Mouse (Mus musculus): ENCODE measurements around the gene Zfp423. TPM values are rescaled to one million over a fixed set of nuclear protein-coding genes. Genes with fewer than 3 reads are reported as not detected.

Zfp423 gene
- polyA plus RNA-seq, 1 experiment: 2.8 TPM

DNA sequence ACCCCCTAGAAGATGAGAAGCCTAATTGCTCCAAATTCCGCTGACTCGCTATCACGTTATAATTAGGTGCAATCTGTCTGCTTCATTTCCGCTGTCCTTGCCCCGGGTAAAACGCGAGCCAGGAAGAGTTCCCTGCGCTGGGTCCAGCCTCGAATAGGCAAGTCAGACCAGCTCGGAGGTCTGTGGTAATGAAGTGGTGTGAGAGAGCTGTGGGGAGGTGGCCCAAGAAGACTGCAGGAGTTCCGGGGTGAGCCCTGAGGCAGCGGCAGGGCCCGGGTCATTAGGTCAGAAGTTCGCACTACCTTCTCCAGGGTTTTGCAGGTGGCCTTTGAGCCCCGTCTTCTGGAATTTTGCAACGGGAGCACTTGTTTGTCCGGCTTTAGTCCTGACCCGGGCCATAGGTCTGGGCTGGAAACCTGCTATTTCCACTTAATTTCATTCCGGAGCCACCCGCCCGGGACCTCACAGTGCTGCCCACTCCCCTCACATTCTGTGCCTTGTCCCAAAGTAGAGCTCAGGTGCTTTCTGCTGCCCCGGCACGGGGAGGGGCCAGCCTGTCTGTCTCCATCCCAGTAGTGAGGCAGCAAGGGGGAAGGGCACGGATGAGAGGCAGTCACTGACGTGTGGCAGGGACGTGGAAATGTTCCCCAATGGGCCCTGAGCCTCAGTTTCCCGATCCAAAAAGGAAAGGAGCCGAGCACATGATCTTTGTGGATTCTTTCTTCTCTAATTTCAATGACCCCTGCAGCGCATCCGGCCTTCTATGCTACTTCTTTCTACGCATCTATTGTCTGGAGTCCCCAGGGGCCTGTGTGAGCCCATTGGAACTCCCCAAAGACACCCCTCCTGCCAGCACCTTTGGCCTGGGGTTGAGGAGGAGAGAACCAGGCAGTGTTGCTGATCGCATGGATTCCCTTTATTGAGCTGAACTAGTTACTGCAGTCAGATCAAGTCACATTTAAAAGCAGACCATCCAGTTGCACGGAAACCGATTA is 298.2 kb downstream of the Zfp423 start:
- TF ChIP-seq CTCF (IDR thresholded peaks at IDR 0.05; ENCODE audit: borderline replicate concordance, insufficient read depth, low read length) (no peak), POLR2A (IDR thresholded peaks at IDR 0.05; ENCODE audit: low read depth, low read length) (no peak)
- Histone ChIP-seq H3K27ac (ENCODE audit: insufficient read depth, low read length) (no peak overlapping the region), H3K4me1 (ENCODE audit: control insufficient read depth, insufficient read depth, low read length) (peaks cover 4% of the 10 kb centered on the region; the same call in 1 of the 2 replicates), H3K4me3 (ENCODE audit: insufficient read depth, low read length) (no peak overlapping the region)

DNA sequence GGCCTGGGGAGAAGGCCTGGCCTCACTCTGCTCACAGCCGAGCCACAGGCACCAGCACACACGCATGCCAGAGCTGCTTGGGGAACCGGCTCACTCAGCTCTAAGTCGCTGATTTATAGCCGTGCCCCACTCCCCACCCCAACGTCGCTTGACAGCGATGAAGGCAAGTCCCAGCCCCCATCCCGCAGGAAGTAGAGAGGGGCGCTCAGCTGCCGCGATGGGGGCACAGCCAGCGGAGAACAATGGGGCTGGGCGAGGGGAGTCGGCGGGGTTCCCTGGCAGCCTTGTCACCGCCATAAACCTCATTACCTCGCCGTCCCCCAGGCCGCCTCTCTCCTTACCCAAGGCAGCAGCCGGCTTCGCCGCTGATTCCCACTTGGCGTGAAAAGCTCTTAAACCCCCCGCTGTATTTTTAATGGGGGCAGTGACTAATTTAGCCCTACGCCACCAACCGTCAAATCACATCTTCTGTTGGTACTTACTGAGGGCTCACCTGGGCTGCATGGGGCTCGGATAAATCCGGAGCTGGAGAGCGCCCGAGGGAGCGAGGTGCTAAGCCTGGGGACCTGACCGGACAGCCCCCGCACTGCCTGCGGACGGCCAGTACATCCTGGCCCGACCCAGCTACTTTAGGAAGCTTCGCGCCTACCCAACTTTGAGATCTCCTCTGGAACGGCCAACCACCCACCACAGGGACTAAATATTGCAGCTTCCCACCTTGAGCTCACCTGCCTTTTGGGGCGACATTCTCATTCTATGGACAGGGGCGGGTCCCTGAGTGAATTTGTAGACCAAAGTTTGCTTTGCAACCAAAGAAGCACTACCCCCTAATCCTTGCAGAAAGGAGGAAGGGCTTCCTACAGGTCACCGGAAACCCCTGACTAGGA is 299.1 kb downstream of the Zfp423 start:
- TF ChIP-seq POLR2A (IDR thresholded peaks at IDR 0.05; ENCODE audit: low read depth, low read length) (no peak), CTCF (IDR thresholded peaks at IDR 0.05; ENCODE audit: borderline replicate concordance, insufficient read depth, low read length) (no peak)
- no peak overlapping the region for H3K27ac ChIP-seq (ENCODE audit: insufficient read depth, low read length)
- no peak overlapping the region for H3K4me3 ChIP-seq (ENCODE audit: insufficient read depth, low read length)
- H3K4me1 ChIP-seq (ENCODE audit: control insufficient read depth, insufficient read depth, low read length): peaks cover 4% of the 10 kb centered on the region; the same call in 1 of the 2 replicates

DNA sequence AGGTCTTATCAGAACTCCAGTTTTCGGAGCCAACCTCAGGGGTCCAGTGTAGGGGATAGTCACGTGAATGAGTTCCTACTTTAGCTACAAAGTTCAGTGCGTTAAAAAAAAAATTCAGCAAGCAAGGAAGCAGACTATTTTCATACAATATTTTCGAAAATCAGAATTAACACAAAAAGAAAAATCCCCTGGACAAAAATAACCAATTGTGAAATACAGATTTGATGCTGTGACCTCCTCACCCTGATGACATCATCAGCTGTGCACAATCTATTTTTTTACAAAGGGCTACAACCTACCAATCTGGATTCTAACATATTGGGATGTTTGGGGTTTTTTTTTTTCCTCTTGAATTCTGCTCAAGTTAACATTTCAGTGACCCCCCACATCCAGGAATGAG is 301.9 kb downstream of the Zfp423 start:
- Histone ChIP-seq H3K4me3 (ENCODE audit: insufficient read depth, low read length) (no peak overlapping the region), H3K27ac (ENCODE audit: insufficient read depth, low read length) (no peak overlapping the region), H3K4me1 (ENCODE audit: control insufficient read depth, insufficient read depth, low read length) (peaks cover 4% of the 10 kb centered on the region; the same call in 1 of the 2 replicates)
- no peak for TF ChIP-seq POLR2A (IDR thresholded peaks at IDR 0.05; ENCODE audit: low read depth, low read length)
- no peak for TF ChIP-seq CTCF (IDR thresholded peaks at IDR 0.05; ENCODE audit: borderline replicate concordance, insufficient read depth, low read length)

DNA sequence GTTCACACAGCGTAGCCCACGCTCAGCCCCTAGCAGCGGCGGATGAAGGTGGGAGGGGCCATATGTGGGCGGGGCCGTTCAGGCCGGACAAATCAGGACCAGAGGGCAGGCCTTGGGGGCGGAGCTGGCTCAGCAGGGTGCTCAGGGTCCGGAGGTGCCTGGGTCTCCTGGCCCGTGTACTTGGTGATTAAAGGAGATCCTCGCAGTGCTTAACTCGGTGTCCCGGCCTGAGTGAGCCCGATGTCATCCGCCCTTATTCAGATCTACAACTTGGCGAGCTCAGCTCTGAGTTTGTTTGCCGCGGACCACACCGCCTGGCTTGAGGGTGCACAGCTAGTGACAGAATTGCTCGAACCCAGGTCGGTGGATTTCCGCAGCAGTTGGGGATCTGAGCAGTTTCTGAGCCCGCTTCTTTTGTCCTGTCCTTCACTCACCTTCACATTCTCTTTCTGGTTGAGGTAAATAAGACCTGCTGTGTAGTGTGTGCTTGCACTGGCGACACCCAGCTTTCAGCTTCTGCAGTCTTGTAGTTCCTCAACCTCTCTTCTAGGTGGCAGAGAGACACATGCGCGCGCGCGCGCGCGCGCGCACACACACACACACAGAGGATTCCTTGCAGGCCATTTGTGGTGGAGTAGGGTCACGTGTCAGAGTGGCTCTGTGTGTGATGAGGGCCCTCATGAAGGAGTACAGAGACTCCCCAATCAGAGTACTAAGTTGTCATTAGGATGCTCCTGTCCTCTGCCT is 302.7 kb downstream of the Zfp423 start:
- no peak for TF ChIP-seq CTCF (IDR thresholded peaks at IDR 0.05; ENCODE audit: borderline replicate concordance, insufficient read depth, low read length)
- peaks cover 4% of the 10 kb centered on the region; the same call in 1 of the 2 replicates for H3K4me1 ChIP-seq (ENCODE audit: control insufficient read depth, insufficient read depth, low read length)
- no peak overlapping the region for H3K27ac ChIP-seq (ENCODE audit: insufficient read depth, low read length)
- peak overlapping the region; percentile 44 for H3K4me3 ChIP-seq (ENCODE audit: insufficient read depth, low read length)

DNA sequence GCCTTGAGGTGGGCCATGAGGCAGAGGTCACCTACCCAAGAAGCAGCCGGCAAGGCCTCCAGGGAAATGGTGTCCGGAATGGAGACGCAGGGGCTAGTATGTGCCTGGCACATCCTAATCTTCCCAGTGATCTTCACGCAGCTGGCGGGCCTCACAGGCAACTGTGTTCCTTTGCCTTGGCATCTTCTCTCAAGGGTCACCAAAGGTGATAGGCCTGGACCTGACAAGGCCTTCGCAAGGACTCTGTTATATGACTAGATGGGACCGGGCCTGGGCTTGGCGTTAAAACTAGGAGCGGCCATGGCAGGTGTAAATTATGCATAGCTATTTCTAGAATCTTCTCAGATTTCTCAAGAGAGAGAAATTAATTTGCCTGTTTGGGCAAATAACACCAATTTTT is 303.4 kb downstream of the Zfp423 start:
- TF ChIP-seq CTCF (IDR thresholded peaks at IDR 0.05; ENCODE audit: borderline replicate concordance, insufficient read depth, low read length) (no peak), POLR2A (IDR thresholded peaks at IDR 0.05; ENCODE audit: low read depth, low read length) (no peak)
- H3K27ac ChIP-seq (ENCODE audit: insufficient read depth, low read length): no peak overlapping the region
- peaks cover 4% of the 10 kb centered on the region; the same call in 1 of the 2 replicates for H3K4me1 ChIP-seq (ENCODE audit: control insufficient read depth, insufficient read depth, low read length)
- H3K4me3 ChIP-seq (ENCODE audit: insufficient read depth, low read length): no peak overlapping the region

DNA sequence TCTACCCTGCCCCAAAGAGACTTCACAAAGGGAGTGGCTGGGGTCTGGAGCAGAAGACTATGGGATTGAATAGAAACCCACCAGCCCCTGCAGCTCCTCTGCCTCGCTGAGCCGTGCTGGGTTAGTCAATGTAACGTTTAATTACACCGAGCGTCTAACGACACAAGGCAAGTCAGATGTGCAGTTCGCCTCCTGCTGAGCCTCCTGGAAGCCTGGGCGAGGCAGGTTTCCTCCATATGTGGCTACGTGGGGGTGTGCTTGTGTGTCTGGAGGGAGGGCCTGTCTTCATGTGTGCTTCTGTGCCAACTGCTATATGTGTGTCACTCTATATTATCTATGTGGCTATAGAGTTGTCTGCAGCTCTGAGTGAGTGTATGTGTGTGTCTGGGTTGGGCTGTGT is 311.6 kb downstream of the Zfp423 start:
- no peak overlapping the region for H3K4me3 ChIP-seq (ENCODE audit: insufficient read depth, low read length)
- no peak for TF ChIP-seq POLR2A (IDR thresholded peaks at IDR 0.05; ENCODE audit: low read depth, low read length)
- no peak for TF ChIP-seq CTCF (IDR thresholded peaks at IDR 0.05; ENCODE audit: borderline replicate concordance, insufficient read depth, low read length)
- no peaks in the 10 kb centered on the region for H3K4me1 ChIP-seq (ENCODE audit: control insufficient read depth, insufficient read depth, low read length)
- H3K27ac ChIP-seq (ENCODE audit: insufficient read depth, low read length): no peak overlapping the region

DNA sequence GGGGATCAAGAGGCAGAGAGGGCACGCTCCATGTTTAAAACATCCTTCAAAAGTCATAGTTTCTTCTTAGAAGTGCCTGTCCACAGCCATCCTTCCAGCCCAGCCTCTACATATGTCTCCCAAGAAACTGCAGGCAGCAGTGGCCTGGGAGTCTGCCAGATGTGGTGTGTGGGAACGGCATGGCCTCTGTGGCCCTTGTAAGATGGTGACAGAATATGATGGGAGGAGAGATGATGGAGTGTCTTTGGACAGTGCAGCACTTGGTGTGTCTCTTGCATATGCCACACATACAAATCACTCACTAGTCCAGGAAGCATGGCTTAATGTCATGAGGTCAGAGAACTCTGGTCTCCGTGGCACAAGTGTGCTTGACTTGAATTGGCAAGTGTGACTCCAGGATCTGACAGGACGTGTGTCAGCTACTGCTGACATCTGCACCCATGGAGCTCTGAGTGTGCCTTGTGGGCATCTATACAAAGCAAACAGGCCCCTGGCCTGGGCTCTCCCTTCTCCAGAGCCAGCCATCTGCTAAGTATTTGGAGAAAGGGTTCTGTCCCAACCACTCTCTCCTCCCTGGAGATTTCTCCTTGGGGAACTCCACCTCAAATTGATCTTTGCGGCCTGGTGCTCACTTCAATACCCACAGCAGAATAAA is 313.4 kb downstream of the Zfp423 start:
- Histone ChIP-seq H3K27ac (ENCODE audit: insufficient read depth, low read length) (no peak overlapping the region), H3K4me1 (ENCODE audit: control insufficient read depth, insufficient read depth, low read length) (no peaks in the 10 kb centered on the region), H3K4me3 (ENCODE audit: insufficient read depth, low read length) (no peak overlapping the region)
- TF ChIP-seq POLR2A (IDR thresholded peaks at IDR 0.05; ENCODE audit: low read depth, low read length) (no peak), CTCF (IDR thresholded peaks at IDR 0.05; ENCODE audit: borderline replicate concordance, insufficient read depth, low read length) (no peak)

DNA sequence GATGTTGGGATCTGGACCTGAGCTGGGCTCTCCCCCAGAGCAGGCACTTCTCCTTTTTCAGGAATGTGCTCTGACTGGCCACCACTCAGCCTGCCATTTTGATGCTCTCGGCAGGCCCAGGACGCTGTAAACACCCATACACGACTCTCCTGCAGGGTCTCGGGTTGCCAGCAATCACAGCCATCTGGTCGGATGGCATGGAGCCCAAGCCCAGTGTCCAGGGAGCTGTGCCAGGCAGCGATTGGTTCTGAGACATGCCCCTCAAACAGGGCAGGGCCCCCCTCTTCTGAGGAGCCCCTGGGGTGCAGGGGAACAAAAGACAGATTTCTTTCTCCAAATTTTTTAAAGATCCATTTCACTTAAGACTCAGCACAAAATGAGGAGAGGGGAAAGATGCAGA is 314.0 kb downstream of the Zfp423 start:
- TF ChIP-seq POLR2A (IDR thresholded peaks at IDR 0.05; ENCODE audit: low read depth, low read length) (no peak), CTCF (IDR thresholded peaks at IDR 0.05; ENCODE audit: borderline replicate concordance, insufficient read depth, low read length) (no peak)
- Histone ChIP-seq H3K4me3 (ENCODE audit: insufficient read depth, low read length) (no peak overlapping the region), H3K4me1 (ENCODE audit: control insufficient read depth, insufficient read depth, low read length) (no peaks in the 10 kb centered on the region), H3K27ac (ENCODE audit: insufficient read depth, low read length) (no peak overlapping the region)

DNA sequence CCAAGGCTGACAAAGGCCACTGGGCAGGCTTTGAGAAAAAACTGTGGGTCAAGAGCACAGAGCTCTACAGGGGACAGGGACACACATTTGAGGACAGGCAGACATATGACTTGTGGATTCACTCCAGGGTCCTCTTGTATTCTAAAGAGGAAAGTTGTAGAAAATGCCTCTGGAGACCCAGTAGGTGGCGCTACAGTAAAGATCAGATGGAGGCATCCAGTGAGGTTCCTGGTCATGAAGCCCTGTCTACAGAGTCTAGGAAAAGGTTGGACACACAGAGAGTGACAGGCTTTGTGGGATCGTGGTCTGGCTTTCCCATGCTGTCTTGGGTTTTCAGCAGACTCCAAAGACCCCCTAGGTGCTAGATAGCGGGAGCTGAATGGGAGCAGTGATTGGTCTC is 318.5 kb downstream of the Zfp423 start:
- no peaks in the 10 kb centered on the region for H3K4me1 ChIP-seq (ENCODE audit: control insufficient read depth, insufficient read depth, low read length)
- TF ChIP-seq POLR2A (IDR thresholded peaks at IDR 0.05; ENCODE audit: low read depth, low read length): no peak
- TF ChIP-seq CTCF (IDR thresholded peaks at IDR 0.05; ENCODE audit: borderline replicate concordance, insufficient read depth, low read length): no peak
- no peak overlapping the region for H3K4me3 ChIP-seq (ENCODE audit: insufficient read depth, low read length)
- no peak overlapping the region for H3K27ac ChIP-seq (ENCODE audit: insufficient read depth, low read length)
